Mouse (Mus musculus): ENCODE measurements around the gene Cflar. TPM values are rescaled to one million over a fixed set of nuclear protein-coding genes. Genes with fewer than 3 reads are reported as not detected.

Gene Cflar
- polyA plus RNA-seq, 1 experiment from 2014 or later, result 44.2 TPM

DNA sequence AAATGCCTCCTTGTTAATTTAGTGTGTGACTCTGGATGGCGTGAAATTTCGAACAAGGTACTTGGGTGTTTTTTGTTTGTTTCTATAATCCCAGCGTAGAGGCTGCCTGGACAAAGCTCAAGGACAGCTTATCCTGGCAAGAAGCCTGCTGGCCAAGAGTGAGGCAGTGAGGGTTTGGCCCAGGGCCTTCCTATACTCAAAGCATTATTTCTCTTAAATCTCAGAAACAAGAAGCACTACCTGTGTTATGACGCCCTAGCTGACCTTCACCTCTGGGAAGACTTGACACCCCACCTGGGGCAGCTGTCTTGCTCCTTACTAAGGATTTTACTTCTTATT lies 2.6 kb downstream of the Cflar start:
- Histone ChIP-seq H3K36me3 (peaks cover 33% of the 10 kb centered on the region), H3K4me2 (peak overlapping the region; percentile 68), H3K27ac (peak overlapping the region; percentile 100), H3K4me1 (peaks cover 14% of the 10 kb centered on the region), H3K9me3 (no peaks in the 10 kb centered on the region), H3K4me3 (peak overlapping the region; percentile 56), H3K9ac (peak overlapping the region; percentile 74), H3K27me3 (no peaks in the 10 kb centered on the region)
- 20% methylated on average over 4 of the region's 4 CpGs for WGBS
- no peak for ATAC-seq (ENCODE audit: borderline replicate concordance, extremely low read depth, low FRiP score, low TSS enrichment)

DNA sequence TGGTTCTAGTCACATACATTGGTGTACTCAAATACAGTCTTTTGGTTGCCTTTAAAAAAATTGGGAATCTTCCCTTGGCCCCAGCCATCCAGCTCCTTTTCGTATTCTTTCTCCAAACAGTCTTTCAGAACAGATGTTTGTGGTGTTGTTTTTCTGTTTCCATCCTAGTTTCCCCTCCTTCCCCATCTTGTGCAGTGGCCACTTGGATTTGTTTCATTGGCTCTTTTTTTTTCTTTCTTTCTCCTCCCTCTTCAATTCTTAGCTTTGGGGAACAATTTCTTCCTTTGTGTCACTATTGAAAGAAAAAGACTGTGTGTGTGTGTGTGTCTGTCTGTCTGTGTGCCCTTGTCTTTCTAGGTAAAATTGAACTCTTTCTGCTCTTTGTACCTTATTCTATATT lies 3.1 kb downstream of the Cflar start:
- Histone ChIP-seq H3K27ac (peak overlapping the region; percentile 100), H3K4me1 (peaks cover 14% of the 10 kb centered on the region), H3K4me2 (peak overlapping the region; percentile 68), H3K27me3 (no peaks in the 10 kb centered on the region), H3K9me3 (no peaks in the 10 kb centered on the region), H3K36me3 (peaks cover 37% of the 10 kb centered on the region), H3K9ac (peak overlapping the region; percentile 74), H3K4me3 (peak overlapping the region; percentile 56)
- ATAC-seq (ENCODE audit: borderline replicate concordance, extremely low read depth, low FRiP score, low TSS enrichment), result no peak
- WGBS, result 33% methylated on average over 1 of the region's 1 CpGs

DNA sequence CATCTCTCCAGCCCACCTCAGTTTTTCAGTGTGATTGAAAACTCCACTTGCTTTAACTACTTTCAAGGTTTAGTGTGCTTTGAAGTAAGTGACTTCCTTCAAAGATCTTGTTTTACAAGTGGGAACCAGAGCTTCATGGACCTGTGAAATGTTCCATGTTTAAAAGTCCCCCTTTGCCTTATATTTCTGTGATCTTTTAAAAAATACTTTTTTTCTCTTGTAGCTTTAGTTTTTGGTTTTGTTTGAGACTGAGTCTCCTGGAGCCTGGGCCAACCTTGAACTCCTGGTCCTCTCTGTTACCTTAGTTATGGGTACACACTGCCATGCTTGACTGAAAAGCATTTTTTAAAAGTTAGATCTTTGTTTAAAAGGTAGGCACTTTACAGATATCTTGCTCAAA lies 4.2 kb downstream of the Cflar start:
- Histone ChIP-seq H3K4me3 (no peak overlapping the region), H3K27me3 (no peaks in the 10 kb centered on the region), H3K4me1 (peaks cover 14% of the 10 kb centered on the region), H3K9ac (no peak overlapping the region), H3K36me3 (peaks cover 45% of the 10 kb centered on the region), H3K9me3 (no peaks in the 10 kb centered on the region), H3K27ac (peak overlapping the region; percentile 41; the same call in 1 of the 2 replicates), H3K4me2 (peak overlapping the region; percentile 68; the same call in 1 of the 2 replicates)
- no peak for ATAC-seq (ENCODE audit: borderline replicate concordance, extremely low read depth, low FRiP score, low TSS enrichment)

DNA sequence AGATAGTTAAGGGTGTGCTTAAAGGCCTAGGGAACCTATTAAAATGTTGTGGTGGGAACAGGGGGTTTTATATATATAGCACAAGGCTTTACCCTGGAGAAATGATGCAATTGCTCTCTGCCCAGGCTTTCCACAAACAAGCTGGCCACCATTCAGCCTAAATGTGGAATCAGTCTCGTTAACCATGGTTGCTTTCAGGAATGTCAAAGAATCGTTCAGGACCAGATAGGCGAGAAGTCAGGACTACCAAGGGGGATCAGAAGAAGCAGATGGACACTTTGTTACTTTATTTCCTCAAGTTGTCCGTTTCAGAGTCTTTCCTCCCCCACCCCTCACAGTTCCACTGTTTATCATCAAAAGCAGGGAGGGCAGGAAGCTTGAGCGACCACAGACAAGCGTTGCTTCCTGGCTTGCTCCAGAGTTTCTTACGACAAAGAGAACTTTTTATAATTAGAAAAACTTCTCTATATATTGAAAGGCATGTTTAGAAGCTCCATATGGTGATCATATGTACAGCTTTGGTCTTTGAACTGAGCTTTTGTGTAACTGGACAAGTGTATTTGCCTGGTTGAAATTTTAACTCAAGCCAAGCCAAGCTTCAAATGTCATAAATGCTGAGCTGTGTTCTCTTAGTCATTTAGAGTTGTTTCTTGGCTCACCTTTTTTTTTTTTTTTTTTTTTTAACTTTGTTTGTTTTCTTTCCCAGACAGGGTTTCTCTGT lies 5.0 kb downstream of the Cflar start:
- no peak overlapping the region for H3K4me3 ChIP-seq
- no peak overlapping the region for H3K9ac ChIP-seq
- peaks cover 45% of the 10 kb centered on the region for H3K36me3 ChIP-seq
- WGBS, result 46% methylated on average over 7 of the region's 7 CpGs
- H3K4me2 ChIP-seq, result peak overlapping the region; percentile 28; the same call in 1 of the 2 replicates
- ATAC-seq (ENCODE audit: borderline replicate concordance, extremely low read depth, low FRiP score, low TSS enrichment), result no peak
- no peaks in the 10 kb centered on the region for H3K27me3 ChIP-seq
- peaks cover 14% of the 10 kb centered on the region for H3K4me1 ChIP-seq
- no peaks in the 10 kb centered on the region for H3K9me3 ChIP-seq
- H3K27ac ChIP-seq, result peak overlapping the region; percentile 41; the same call in 1 of the 2 replicates

DNA sequence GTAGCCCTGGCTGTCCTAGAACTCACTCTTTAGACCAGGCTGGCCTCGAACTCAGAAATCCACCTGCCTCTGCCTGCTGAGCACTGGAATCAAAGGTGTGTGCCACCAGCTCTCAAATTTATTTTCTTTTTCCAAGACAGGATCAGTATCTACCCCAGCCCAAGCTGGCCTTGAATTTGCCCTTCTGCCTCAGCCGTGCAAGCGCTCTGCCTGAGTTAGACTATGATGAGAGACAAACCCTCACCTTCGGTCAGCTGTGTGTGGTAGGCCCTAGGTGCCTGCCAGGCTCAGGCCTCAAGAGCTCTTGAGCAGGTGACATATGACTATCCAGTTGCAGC lies 5.5 kb downstream of the Cflar start:
- H3K9me3 ChIP-seq, result no peaks in the 10 kb centered on the region
- peaks cover 14% of the 10 kb centered on the region for H3K4me1 ChIP-seq
- H3K27me3 ChIP-seq, result no peaks in the 10 kb centered on the region
- 0 out of 2 replicates have a peak overlapping the region, but pooled peaks have one; percentile 41 for H3K27ac ChIP-seq
- H3K9ac ChIP-seq, result no peak overlapping the region
- no peak overlapping the region for H3K4me3 ChIP-seq
- H3K4me2 ChIP-seq, result no peak overlapping the region
- ATAC-seq (ENCODE audit: borderline replicate concordance, extremely low read depth, low FRiP score, low TSS enrichment), result no peak
- 93% methylated on average over 4 of the region's 4 CpGs for WGBS
- H3K36me3 ChIP-seq, result peaks cover 45% of the 10 kb centered on the region

DNA sequence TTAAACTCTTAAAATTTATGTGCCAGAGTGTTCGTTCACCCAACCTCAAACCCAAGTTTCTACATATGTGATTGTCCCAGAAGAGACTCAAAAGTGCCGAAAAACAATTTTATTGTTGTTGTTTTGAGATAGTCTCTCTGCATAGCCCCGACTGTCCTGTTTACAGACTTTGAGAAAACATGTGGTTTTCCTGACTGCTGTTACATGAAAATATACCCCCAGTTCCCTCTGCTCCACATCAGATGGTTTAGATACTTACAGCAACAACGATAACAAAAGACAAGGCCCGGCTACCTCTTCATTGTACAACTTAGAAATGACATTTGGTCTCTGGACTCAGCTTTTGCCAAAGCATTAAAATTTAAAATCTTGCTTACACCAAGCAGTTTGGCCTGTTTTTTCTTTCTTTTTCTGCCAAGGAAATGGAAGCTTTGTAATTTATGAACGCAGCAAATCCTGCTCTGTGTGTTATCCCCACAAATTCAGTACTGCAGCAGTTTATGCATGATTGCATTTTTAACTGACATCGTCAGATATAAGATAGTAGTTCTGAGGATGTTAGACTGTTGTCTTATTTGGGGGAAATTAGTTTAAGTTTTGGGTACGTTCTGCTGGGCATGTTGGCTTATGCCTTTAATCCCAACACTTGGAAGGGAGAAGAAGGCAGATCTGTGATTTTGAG lies 6.4 kb downstream of the Cflar start:
- Histone ChIP-seq H3K27ac (no peak overlapping the region), H3K9me3 (no peaks in the 10 kb centered on the region), H3K4me3 (no peak overlapping the region), H3K27me3 (no peaks in the 10 kb centered on the region), H3K36me3 (peaks cover 45% of the 10 kb centered on the region), H3K9ac (no peak overlapping the region), H3K4me2 (no peak overlapping the region), H3K4me1 (peaks cover 17% of the 10 kb centered on the region)
- ATAC-seq (ENCODE audit: borderline replicate concordance, extremely low read depth, low FRiP score, low TSS enrichment), result no peak
- WGBS, result 92% methylated on average over 8 of the region's 8 CpGs

DNA sequence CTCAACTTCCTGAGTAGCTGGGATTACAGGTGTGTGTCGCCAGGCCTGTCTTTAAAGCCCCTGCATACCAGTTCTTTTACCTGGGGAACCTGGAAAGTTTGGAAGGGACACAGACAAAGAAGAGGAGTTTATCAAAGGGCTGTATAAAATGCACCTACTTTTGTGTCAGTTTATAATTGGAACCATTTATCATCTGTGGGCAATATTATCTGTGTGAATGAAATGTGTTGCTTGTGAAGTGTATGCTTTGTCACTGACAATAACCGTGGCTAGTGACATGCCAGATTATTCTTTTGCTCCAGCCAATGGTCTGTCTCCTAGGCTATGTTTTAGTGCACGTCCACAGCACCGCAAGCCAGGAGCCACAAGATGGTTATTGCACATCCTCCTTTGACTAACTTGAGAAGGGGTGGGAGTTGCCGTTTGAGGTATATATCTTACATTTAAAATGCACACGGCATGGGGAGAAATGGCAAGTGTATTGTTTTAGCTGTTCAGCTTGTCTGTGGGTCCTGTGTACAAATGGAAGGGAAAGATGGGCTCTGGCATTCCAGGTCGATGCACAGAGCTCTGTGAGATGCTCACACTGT lies 8.1 kb downstream of the Cflar start:
- H3K27ac ChIP-seq, result no peak overlapping the region
- no peak overlapping the region for H3K4me3 ChIP-seq
- no peaks in the 10 kb centered on the region for H3K27me3 ChIP-seq
- 83% methylated on average over 7 of the region's 7 CpGs for WGBS
- peaks cover 45% of the 10 kb centered on the region for H3K36me3 ChIP-seq
- peaks cover 21% of the 10 kb centered on the region for H3K4me1 ChIP-seq
- no peak for ATAC-seq (ENCODE audit: borderline replicate concordance, extremely low read depth, low FRiP score, low TSS enrichment)
- H3K9ac ChIP-seq, result no peak overlapping the region
- no peaks in the 10 kb centered on the region for H3K9me3 ChIP-seq
- no peak overlapping the region for H3K4me2 ChIP-seq

DNA sequence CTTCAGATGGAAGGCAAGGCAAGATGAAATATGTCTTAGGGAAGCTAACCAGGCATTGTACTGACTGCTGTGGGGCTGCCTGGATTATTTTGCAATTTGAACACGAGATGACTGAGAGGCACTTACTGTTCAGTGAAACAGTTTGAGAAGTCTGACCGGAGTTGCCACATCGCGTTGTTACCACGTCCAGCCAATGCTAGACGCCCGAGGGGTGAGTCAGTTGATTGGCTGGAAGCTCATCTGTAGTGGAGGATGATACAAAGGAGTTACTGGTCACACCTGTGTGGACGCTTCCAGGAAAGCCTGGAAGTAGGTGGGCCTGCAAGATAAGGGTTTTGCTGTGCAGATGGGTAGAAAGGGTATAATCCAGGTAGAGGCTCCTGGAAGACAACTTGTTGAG lies 8.8 kb downstream of the Cflar start:
- no peak overlapping the region for H3K4me2 ChIP-seq
- no peak overlapping the region for H3K4me3 ChIP-seq
- 0 out of 2 replicates have a peak overlapping the region, but pooled peaks have one; percentile 4 for H3K9ac ChIP-seq
- no peak overlapping the region for H3K27ac ChIP-seq
- no peaks in the 10 kb centered on the region for H3K27me3 ChIP-seq
- WGBS, result 82% methylated on average over 8 of the region's 8 CpGs
- H3K36me3 ChIP-seq, result peaks cover 41% of the 10 kb centered on the region
- H3K4me1 ChIP-seq, result peaks cover 16% of the 10 kb centered on the region
- ATAC-seq (ENCODE audit: borderline replicate concordance, extremely low read depth, low FRiP score, low TSS enrichment), result no peak
- H3K9me3 ChIP-seq, result no peaks in the 10 kb centered on the region

DNA sequence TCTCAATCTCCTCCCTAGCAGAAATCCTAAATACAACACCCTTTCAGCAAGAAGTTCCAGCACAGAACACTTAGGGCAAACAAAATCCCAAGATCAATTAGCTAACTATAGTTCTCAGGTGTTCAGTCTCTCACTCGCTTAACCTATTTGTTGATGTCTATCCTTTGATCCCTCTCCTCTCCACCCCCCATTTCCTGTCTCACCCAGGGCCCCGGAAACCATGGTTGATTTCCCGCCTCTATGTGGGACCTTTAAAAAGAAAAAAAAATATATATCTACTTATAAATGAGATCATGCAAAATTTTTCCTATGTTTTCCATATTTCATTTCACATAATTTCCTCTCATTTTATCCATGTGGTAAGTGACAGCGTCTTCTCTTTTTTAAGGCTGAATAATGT lies 9.7 kb downstream of the Cflar start:
- Histone ChIP-seq H3K27ac (no peak overlapping the region), H3K4me1 (peaks cover 10% of the 10 kb centered on the region), H3K4me3 (no peak overlapping the region), H3K36me3 (peaks cover 32% of the 10 kb centered on the region), H3K4me2 (no peak overlapping the region), H3K9me3 (no peaks in the 10 kb centered on the region), H3K9ac (no peak overlapping the region), H3K27me3 (no peaks in the 10 kb centered on the region)
- WGBS, result 68% methylated on average over 4 of the region's 4 CpGs
- no peak for ATAC-seq (ENCODE audit: borderline replicate concordance, extremely low read depth, low FRiP score, low TSS enrichment)

DNA sequence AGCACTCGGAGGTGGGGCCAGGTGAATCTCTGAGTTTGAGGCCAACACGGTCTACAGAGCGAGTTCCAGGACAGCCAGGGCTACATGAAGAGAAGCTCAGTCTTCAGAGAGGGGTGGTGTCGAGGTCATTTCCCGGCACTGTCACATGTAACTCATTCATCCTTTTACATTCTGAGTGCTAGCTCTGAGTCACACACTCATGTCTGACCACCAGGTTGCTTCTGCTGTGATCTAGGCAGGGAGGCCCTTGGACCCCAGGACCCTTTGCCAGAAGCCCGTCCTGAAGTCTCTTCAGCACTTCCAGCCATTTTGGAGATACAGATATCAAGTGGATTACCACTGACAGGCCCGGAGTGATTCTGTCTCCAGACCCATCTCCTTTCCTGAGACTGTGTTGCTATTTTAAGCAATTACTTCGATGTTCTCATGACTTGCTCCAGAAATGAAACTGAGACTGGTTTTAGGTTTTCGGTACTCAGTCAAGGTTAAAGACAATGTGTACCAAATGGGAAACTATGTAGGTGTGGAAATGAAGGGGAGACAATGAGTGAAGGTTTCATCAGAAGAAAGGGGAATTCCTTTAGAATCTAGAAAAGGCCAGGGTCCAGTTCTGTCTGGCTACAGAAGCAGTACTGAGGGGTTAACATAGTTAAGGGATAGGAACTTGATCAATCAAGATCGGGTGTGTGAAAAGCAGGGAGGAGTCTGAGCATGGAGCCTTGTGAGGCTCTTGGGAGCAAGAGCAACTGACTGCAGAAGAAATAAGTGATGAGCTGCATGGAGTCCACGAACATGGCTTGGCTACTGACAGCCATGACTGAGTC lies 11.0 kb downstream of the Cflar start:
- Histone ChIP-seq H3K4me1 (peaks cover 6% of the 10 kb centered on the region; the same call in 1 of the 2 replicates), H3K4me3 (no peak overlapping the region), H3K27ac (no peak overlapping the region), H3K4me2 (no peak overlapping the region), H3K27me3 (no peaks in the 10 kb centered on the region), H3K9me3 (no peaks in the 10 kb centered on the region), H3K36me3 (peaks cover 32% of the 10 kb centered on the region), H3K9ac (no peak overlapping the region)
- 79% methylated on average over 11 of the region's 11 CpGs for WGBS
- no peak for ATAC-seq (ENCODE audit: borderline replicate concordance, extremely low read depth, low FRiP score, low TSS enrichment)

DNA sequence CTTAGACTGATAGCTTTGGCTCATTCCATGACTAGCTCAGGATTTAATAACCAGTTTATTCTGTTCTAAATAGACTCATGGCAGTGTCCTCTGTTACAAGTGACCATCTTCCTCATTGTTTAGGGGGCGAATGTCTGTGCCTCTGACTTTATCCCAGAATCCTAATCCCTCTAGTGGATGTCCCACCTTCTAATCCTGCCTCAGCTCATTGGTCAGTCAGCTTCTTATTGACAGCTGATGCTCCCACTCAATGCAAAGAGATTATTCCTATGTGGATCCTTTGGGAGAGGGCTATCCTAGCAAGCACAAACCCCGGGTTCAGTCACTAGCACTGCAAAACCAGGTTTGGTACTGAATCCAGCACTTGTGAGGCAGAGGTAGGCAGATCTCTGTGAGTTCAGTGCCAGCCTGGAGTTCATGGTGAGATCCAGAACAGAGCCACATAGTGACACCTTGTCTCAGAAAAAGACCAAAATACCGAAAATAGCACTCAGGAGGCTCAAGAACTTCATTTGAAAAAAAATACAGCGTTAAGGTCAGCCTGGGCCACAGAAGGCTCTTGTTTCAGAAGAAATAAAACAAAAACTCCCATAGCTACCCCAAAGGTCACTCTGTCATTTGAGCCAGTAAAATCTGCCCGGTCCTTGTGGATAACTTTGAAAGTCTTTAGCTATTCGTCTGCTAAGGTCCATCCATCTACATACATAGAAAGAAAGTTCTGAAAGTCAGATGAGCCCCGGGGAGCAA lies 11.9 kb downstream of the Cflar start:
- no peak overlapping the region for H3K4me3 ChIP-seq
- 58% methylated on average over 7 of the region's 7 CpGs for WGBS
- H3K27ac ChIP-seq, result no peak overlapping the region
- H3K27me3 ChIP-seq, result no peaks in the 10 kb centered on the region
- H3K9me3 ChIP-seq, result no peaks in the 10 kb centered on the region
- H3K4me2 ChIP-seq, result no peak overlapping the region
- H3K4me1 ChIP-seq, result peaks cover 6% of the 10 kb centered on the region; the same call in 1 of the 2 replicates
- ATAC-seq (ENCODE audit: borderline replicate concordance, extremely low read depth, low FRiP score, low TSS enrichment), result no peak
- H3K36me3 ChIP-seq, result peaks cover 34% of the 10 kb centered on the region
- no peak overlapping the region for H3K9ac ChIP-seq
